Mouse (Mus musculus): ENCODE measurements around the gene Ten1. TPM values are rescaled to one million over a fixed set of nuclear protein-coding genes. Genes with fewer than 3 reads are reported as not detected.

The Ten1 gene
- polyA plus RNA-seq, 1 experiment from 2014 or later = 38.4 TPM

Other genes starting within 250 kb of the Ten1 start
- gene Itgb4, start 224.1 kb upstream of the Ten1 start, polyA plus RNA-seq (2015; fragmentation: Nextera tagmentation; extraction: Ambion mirVana) = 0.23 and 0.25 TPM in 2 replicates
- 164 and 165 TPM in 2 replicates for gene Galk1, start 186.1 kb upstream of the Ten1 start, polyA plus RNA-seq (2015; fragmentation: Nextera tagmentation; extraction: Ambion mirVana)
- 785 and 880 TPM in 2 replicates for gene H3f3b, start 170.9 kb upstream of the Ten1 start, polyA plus RNA-seq (2015; fragmentation: Nextera tagmentation; extraction: Ambion mirVana)
- gene Unk, start 168.5 kb upstream of the Ten1 start, polyA plus RNA-seq (2015; fragmentation: Nextera tagmentation; extraction: Ambion mirVana) = 9.8 and 10.7 TPM in 2 replicates
- 31.6 and 32.7 TPM in 2 replicates for gene Unc13d, start 120.9 kb upstream of the Ten1 start, polyA plus RNA-seq (2015; fragmentation: Nextera tagmentation; extraction: Ambion mirVana)
- 58.9 and 81.2 TPM in 2 replicates for gene Wbp2, start 111.9 kb upstream of the Ten1 start, polyA plus RNA-seq (2015; fragmentation: Nextera tagmentation; extraction: Ambion mirVana)
- gene Trim47, start 71.6 kb upstream of the Ten1 start, polyA plus RNA-seq (2015; fragmentation: Nextera tagmentation; extraction: Ambion mirVana) = 3.7 and 4.0 TPM in 2 replicates
- gene Trim65, start 67.7 kb upstream of the Ten1 start, polyA plus RNA-seq (2015; fragmentation: Nextera tagmentation; extraction: Ambion mirVana) = 1.1 and 1.4 TPM in 2 replicates
- 66.6 and 70.9 TPM in 2 replicates for gene Mrpl38, start 60.0 kb upstream of the Ten1 start, polyA plus RNA-seq (2015; fragmentation: Nextera tagmentation; extraction: Ambion mirVana)
- 7.0 and 9.0 TPM in 2 replicates for gene Fbf1, start 30.7 kb upstream of the Ten1 start, polyA plus RNA-seq (2015; fragmentation: Nextera tagmentation; extraction: Ambion mirVana)
- gene Acox1, start 190 bp downstream of the Ten1 start, polyA plus RNA-seq (2015; fragmentation: Nextera tagmentation; extraction: Ambion mirVana) = 14.5 and 18.1 TPM in 2 replicates
- gene Evpl, start 39.2 kb downstream of the Ten1 start, polyA plus RNA-seq (2015; fragmentation: Nextera tagmentation; extraction: Ambion mirVana) = 0.10 TPM in 2 replicates
- gene Srp68, start 75.4 kb downstream of the Ten1 start, polyA plus RNA-seq (2015; fragmentation: Nextera tagmentation; extraction: Ambion mirVana) = 47.6 and 51.6 TPM in 2 replicates
- gene Galr2, start 82.1 kb downstream of the Ten1 start, polyA plus RNA-seq (2015; fragmentation: Nextera tagmentation; extraction: Ambion mirVana) = 0.07 TPM in 1 of 2 replicates, not detected in the other
- 21.3 and 25.1 TPM in 2 replicates for gene Exoc7, start 108.4 kb downstream of the Ten1 start, polyA plus RNA-seq (2015; fragmentation: Nextera tagmentation; extraction: Ambion mirVana)
- 1.1 and 1.2 TPM in 2 replicates for gene Foxj1, start 136.5 kb downstream of the Ten1 start, polyA plus RNA-seq (2015; fragmentation: Nextera tagmentation; extraction: Ambion mirVana)
- 1.1 and 1.4 TPM in 2 replicates for gene Rnf157, start 214.2 kb downstream of the Ten1 start, polyA plus RNA-seq (2015; fragmentation: Nextera tagmentation; extraction: Ambion mirVana)
- gene Ubald2, start 235.2 kb downstream of the Ten1 start, polyA plus RNA-seq (2015; fragmentation: Nextera tagmentation; extraction: Ambion mirVana) = 28.2 and 33.0 TPM in 2 replicates